8 mouse cellular contexts compared by ENCODE assay signal in the genomic region with DNA sequence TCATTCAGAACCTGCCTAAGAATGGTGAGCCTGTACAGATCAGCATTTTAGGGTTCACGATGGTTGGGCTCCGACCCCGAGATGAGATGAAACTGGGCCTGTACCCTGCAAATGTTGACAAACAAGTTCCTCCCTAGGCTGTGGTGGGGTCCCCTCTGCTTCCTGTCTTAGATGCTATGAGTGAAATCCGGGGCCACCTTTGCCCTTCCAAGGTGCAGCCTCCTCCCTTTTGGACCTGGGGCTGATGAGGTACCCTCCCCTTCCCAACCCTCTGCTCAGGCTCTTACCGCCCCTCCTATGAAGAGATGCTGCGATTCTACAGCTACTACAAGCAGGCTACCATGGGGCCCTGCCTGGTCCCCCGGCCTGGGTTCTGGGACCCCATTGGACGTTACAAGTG. TPM values are rescaled to one million over a fixed set of nuclear protein-coding genes. Genes with fewer than 3 reads are reported as not detected.
A peak's percentile ranks its signal among the peaks of the same experiment; 100 is the strongest.
DNase-seq lines count a peak whose midpoint lies in the region; ATAC-seq and TF ChIP-seq lines count a peak whose summit lies in the region.

No protein-coding gene starts in this region.

- no peak for TF ChIP-seq CTCF in heart, adult 2 months (IDR thresholded peaks at IDR 0.05)
- TF ChIP-seq CTCF in G1E (IDR thresholded peaks at IDR 0.05; ENCODE audit: low read depth, low read length): no peak
- TF ChIP-seq CTCF in heart, postnatal 0 days (IDR thresholded peaks at IDR 0.05; ENCODE audit: low read depth): no peak

- H3K9ac ChIP-seq in heart, adult 2 months (ENCODE audit: low read depth, low read length): peak overlapping the region; percentile 70
- H3K9ac ChIP-seq in heart, postnatal 0 days (replicated peaks; ENCODE audit: low read depth, low read length): 0 out of 2 replicates have a peak overlapping the region, but pooled peaks have one; percentile 49
- peak overlapping the region; percentile 78 for H3K9ac ChIP-seq in liver, embryonic 12.5 days

- DNase-seq in heart, adult 2 months: peak in 1 of 2 experiments; percentile 31
- DNase-seq in heart, postnatal 36 days: no peak
- DNase-seq in G1E (ENCODE audit: low spot score): no peak
- no peak for DNase-seq in heart, postnatal 0 days (ENCODE audit: low spot score)
- DNase-seq in embryo, embryonic 11 days: no peak
- no peak for DNase-seq in ovary, adult 18-20 months (ENCODE audit: low spot score)

- peaks cover 5% of the 10 kb centered on the region; the same call in 1 of the 2 replicates for H3K9me3 ChIP-seq in G1E (replicated peaks)
- no peaks in the 10 kb centered on the region for H3K9me3 ChIP-seq in heart, postnatal 0 days (replicated peaks; ENCODE audit: control insufficient read depth, low read length)
- H3K9me3 ChIP-seq in liver, embryonic 12.5 days (replicated peaks): no peaks in the 10 kb centered on the region

- no peaks in the 10 kb centered on the region for H3K36me3 ChIP-seq in heart, adult 2 months (ENCODE audit: control insufficient read depth, insufficient read depth, low read length)
- peaks cover 28% of the 10 kb centered on the region for H3K36me3 ChIP-seq in G1E (replicated peaks)
- H3K36me3 ChIP-seq in heart, postnatal 0 days (replicated peaks; ENCODE audit: control insufficient read depth, insufficient read depth, low read length): no peaks in the 10 kb centered on the region; the same call in 1 of the 2 replicates
- H3K36me3 ChIP-seq in liver, embryonic 12.5 days: peaks cover 29% of the 10 kb centered on the region

- 69% methylated on average over 8 of the region's 8 CpGs for WGBS in heart, adult 2 months
- 55% methylated on average over 8 of the region's 8 CpGs for WGBS in heart, postnatal 0 days
- WGBS in liver, embryonic 12.5 days (ENCODE audit: insufficient replicate concordance): 44% methylated on average over 8 of the region's 8 CpGs

- no peaks in the 10 kb centered on the region for H3K27me3 ChIP-seq in heart, adult 2 months (ENCODE audit: control insufficient read depth, insufficient read depth, low read length)
- H3K27me3 ChIP-seq in G1E (ENCODE audit: insufficient read depth, low read length): peaks cover 37% of the 10 kb centered on the region
- H3K27me3 ChIP-seq in heart, postnatal 0 days (ENCODE audit: control insufficient read depth, insufficient read depth, low read length): no peaks in the 10 kb centered on the region
- peaks cover 36% of the 10 kb centered on the region for H3K27me3 ChIP-seq in liver, embryonic 12.5 days (replicated peaks)

- H3K79me2 ChIP-seq in heart, adult 2 months (replicated peaks; ENCODE audit: control insufficient read depth, insufficient read depth, low read length): no peaks in the 10 kb centered on the region

- no peak for TF ChIP-seq POLR2A in heart, adult 2 months (IDR thresholded peaks at IDR 0.05; ENCODE audit: insufficient read depth, low read depth, low read length)

- intact Hi-C loops in heart, adult 2 months (cut with DNase I): loop anchor here (1.0 kb wide), 1 partner anchor 56 kb away; no protein-coding TSS in a partner anchor
- intact Hi-C loops in heart, postnatal 36 days (cut with DNase I): no loop called here

- peak overlapping the region; percentile 88; the same call in 1 of the 2 replicates for H3K27ac ChIP-seq in heart, adult 2 months
- no peak overlapping the region for H3K27ac ChIP-seq in heart, postnatal 0 days (ENCODE audit: low read depth)
- H3K27ac ChIP-seq in liver, embryonic 12.5 days: peak overlapping the region; percentile 97

- peak overlapping the region; percentile 68 for H3K4me3 ChIP-seq in heart, adult 2 months
- H3K4me3 ChIP-seq in G1E (ENCODE audit: low read depth, low read length): peak overlapping the region; percentile 75; the same call in 1 of the 2 replicates
- peak overlapping the region; percentile 74 for H3K4me3 ChIP-seq in heart, postnatal 0 days (ENCODE audit: low read depth, low read length)
- H3K4me3 ChIP-seq in liver, embryonic 12.5 days: peak overlapping the region; percentile 67

- peak overlapping the region; percentile 82 for H3K4me2 ChIP-seq in heart, postnatal 0 days (ENCODE audit: low read depth, low read length)
- peak overlapping the region; percentile 75 for H3K4me2 ChIP-seq in liver, embryonic 12.5 days

- no peak for TF ChIP-seq EP300 in heart, adult 2 months (IDR thresholded peaks at IDR 0.05; ENCODE audit: insufficient read depth, low read depth, low read length)
- no peak for TF ChIP-seq EP300 in heart, postnatal 0 days (IDR thresholded peaks at IDR 0.05; ENCODE audit: low read depth)

- no peak for ATAC-seq in G1E (ENCODE audit: extremely low read depth, insufficient number of reproducible peaks, low FRiP score, poor library complexity, severe bottlenecking)
- ATAC-seq in heart, postnatal 0 days (ENCODE audit: insufficient read depth, low read depth): no peak
- no peak for ATAC-seq in liver, embryonic 12.5 days
- ATAC-seq in megakaryocyte progenitor cell, adult 5-6 weeks (replicated peaks; ENCODE audit: poor library complexity): no peak

- H3K4me1 ChIP-seq in heart, adult 2 months (ENCODE audit: control insufficient read depth, insufficient read depth, low read length): peaks cover 9% of the 10 kb centered on the region
- peaks cover 45% of the 10 kb centered on the region for H3K4me1 ChIP-seq in G1E (ENCODE audit: insufficient read depth, low read depth, low read length)
- H3K4me1 ChIP-seq in heart, postnatal 0 days (ENCODE audit: control insufficient read depth, insufficient read depth): peaks cover 23% of the 10 kb centered on the region
- H3K4me1 ChIP-seq in liver, embryonic 12.5 days: peaks cover 56% of the 10 kb centered on the region

RNA-seq across cellular contexts. Expression of a gene that starts 2.1 kb away (rescaled TPM):
- total RNA-seq in heart, adult 2 months (2021): 10 to 100 TPM; 27.8 to 38.1 TPM
- polyA plus RNA-seq in heart, adult 2 months (2012; rRNA removed): 27.5 and 27.8 TPM in 2 replicates
- 10 to 100 TPM; 37.4 to 41.4 TPM for total RNA-seq in heart, postnatal 36 days (2021)
- 16.9 and 32.7 TPM in 2 replicates for total RNA-seq in G1E (2014; fragmentation: Nextera tagmentation)
- 11.9 and 19.2 TPM in 2 replicates for total RNA-seq in G1E (2017)
- polyA plus RNA-seq in G1E (2012): 22.1 and 23.2 TPM in 2 replicates
- 16.3 and 20.0 TPM in 2 replicates for total RNA-seq in heart, postnatal 0 days (2014; rRNA removed; ENCODE audit: low replicate concordance)
- polyA plus RNA-seq in heart, postnatal 0 days (2015; fragmentation: Nextera tagmentation; extraction: Ambion mirVana): 21.6 and 22.2 TPM in 2 replicates
- 40.6 and 46.1 TPM in 2 replicates for polyA plus RNA-seq in liver, embryonic 12.5 days (2016; fragmentation: Nextera tagmentation; extraction: Ambion mirVana)
- total RNA-seq in megakaryocyte progenitor cell, adult 5-6 weeks (2015): 1.5 and 2.0 TPM in 2 replicates
- 5.0 and 7.2 TPM in 2 replicates for total RNA-seq in megakaryocyte progenitor cell, adult 5-6 weeks (2017)

RNA-seq across cellular contexts. Expression of a gene that starts 2.2 kb away (rescaled TPM):
- total RNA-seq in heart, adult 2 months (2021): 10 to 100 TPM; 13.7 to 14.0 TPM
- polyA plus RNA-seq in heart, adult 2 months (2012; rRNA removed): 20.6 and 22.3 TPM in 2 replicates
- total RNA-seq in heart, postnatal 36 days (2021): 10 to 100 TPM; 16.1 to 18.3 TPM
- total RNA-seq in G1E (2014; fragmentation: Nextera tagmentation) (not detected in 2 replicates), G1E (2017) (0.06 and 0.11 TPM in 2 replicates)
- not detected in 2 replicates for polyA plus RNA-seq in G1E (2012)
- 27.0 and 38.9 TPM in 2 replicates for total RNA-seq in heart, postnatal 0 days (2014; rRNA removed; ENCODE audit: low replicate concordance)
- polyA plus RNA-seq in heart, postnatal 0 days (2015; fragmentation: Nextera tagmentation; extraction: Ambion mirVana): 14.5 and 16.3 TPM in 2 replicates
- 0.74 and 0.79 TPM in 2 replicates for polyA plus RNA-seq in liver, embryonic 12.5 days (2016; fragmentation: Nextera tagmentation; extraction: Ambion mirVana)
- 0.17 TPM in 1 of 2 replicates, not detected in the other for total RNA-seq in megakaryocyte progenitor cell, adult 5-6 weeks (2015)
- not detected in 2 replicates for total RNA-seq in megakaryocyte progenitor cell, adult 5-6 weeks (2017)

RNA-seq across cellular contexts. Expression of a gene that starts 12.4 kb away (rescaled TPM):
- total RNA-seq in heart, adult 2 months (2021): 10 to 100 TPM; 18.2 to 19.3 TPM
- 7.8 and 9.0 TPM in 2 replicates for polyA plus RNA-seq in heart, adult 2 months (2012; rRNA removed)
- total RNA-seq in heart, postnatal 36 days (2021): 10 to 100 TPM; 18.0 to 20.5 TPM
- total RNA-seq in G1E (2014; fragmentation: Nextera tagmentation): 13.2 and 16.6 TPM in 2 replicates
- 36.7 and 39.4 TPM in 2 replicates for total RNA-seq in G1E (2017)
- polyA plus RNA-seq in G1E (2012): 21.2 and 25.7 TPM in 2 replicates
- 9.0 and 11.0 TPM in 2 replicates for total RNA-seq in heart, postnatal 0 days (2014; rRNA removed; ENCODE audit: low replicate concordance)
- polyA plus RNA-seq in heart, postnatal 0 days (2015; fragmentation: Nextera tagmentation; extraction: Ambion mirVana): 3.2 and 3.3 TPM in 2 replicates
- polyA plus RNA-seq in liver, embryonic 12.5 days (2016; fragmentation: Nextera tagmentation; extraction: Ambion mirVana): 2.4 and 3.0 TPM in 2 replicates
- 10.7 and 13.0 TPM in 2 replicates for total RNA-seq in megakaryocyte progenitor cell, adult 5-6 weeks (2015)
- 21.2 and 27.9 TPM in 2 replicates for total RNA-seq in megakaryocyte progenitor cell, adult 5-6 weeks (2017)

RNA-seq across cellular contexts. Expression of a gene that starts 28.6 kb away (rescaled TPM):
- total RNA-seq in heart, adult 2 months (2021): 1 to 10 TPM; 1.3 to 1.9 TPM
- 2.6 and 2.9 TPM in 2 replicates for polyA plus RNA-seq in heart, adult 2 months (2012; rRNA removed)
- total RNA-seq in heart, postnatal 36 days (2021): 1 to 10 TPM; 2.0 to 2.1 TPM
- 6.1 and 12.7 TPM in 2 replicates for total RNA-seq in G1E (2014; fragmentation: Nextera tagmentation)
- 8.6 and 9.0 TPM in 2 replicates for total RNA-seq in G1E (2017)
- polyA plus RNA-seq in G1E (2012): 11.7 and 13.7 TPM in 2 replicates
- total RNA-seq in heart, postnatal 0 days (2014; rRNA removed; ENCODE audit: low replicate concordance): 1.6 and 1.7 TPM in 2 replicates
- 4.2 and 4.9 TPM in 2 replicates for polyA plus RNA-seq in heart, postnatal 0 days (2015; fragmentation: Nextera tagmentation; extraction: Ambion mirVana)
- polyA plus RNA-seq in liver, embryonic 12.5 days (2016; fragmentation: Nextera tagmentation; extraction: Ambion mirVana): 9.5 and 10.0 TPM in 2 replicates
- 1.2 and 1.8 TPM in 2 replicates for total RNA-seq in megakaryocyte progenitor cell, adult 5-6 weeks (2015)
- 3.5 and 3.9 TPM in 2 replicates for total RNA-seq in megakaryocyte progenitor cell, adult 5-6 weeks (2017)

Comparison
In these comparisons a context has a peak if more than half of its experiments do, and no peak if none do; other contexts are left out.
1. RNA of a gene that starts 2.2 kb away (total RNA-seq): 27.0 to 38.9 TPM in heart, postnatal 0 days, 16.1 to 18.3 TPM in heart, postnatal 36 days and 13.7 to 14.0 TPM in heart, adult 2 months; 0.17 TPM in megakaryocyte progenitor cell, adult 5-6 weeks and 0.06 to 0.11 TPM in G1E; every median in the first group is over 10 times any median in the second.
2. Peak in every context shown above with its lines, with median percentiles within 50 percentile points of each other: H3K4me3 ChIP-seq and H3K9ac ChIP-seq.